Mouse (Mus musculus) stomach, embryonic 15.5 days (tissue): ENCODE data around the gene Tmem11. TPM values are rescaled to one million over a fixed set of nuclear protein-coding genes. Genes with fewer than 3 reads are reported as not detected.

Source experiments
- ATAC-seq: fragments of 200-750 bp; cut with Nextera tagmentation; 2 replicates; pipeline ENCODE4 v1.8.0; 2017; ENCODE audit warnings: low read depth, moderate number of reproducible peaks, moderate TSS enrichment; ENCODE audit not compliant: insufficient read depth, low FRiP score
- H3K27ac ChIP-seq: fragments of 300-500 bp; sonication (generic); 2 replicates; pipeline ENCODE4 v1.5.1; 2015; ENCODE audit warnings: mild to moderate bottlenecking, inconsistent platforms
- H3K27me3 ChIP-seq: fragments of 300-500 bp; sonication (generic); replicated peaks from 2 replicates; pipeline ENCODE4 v1.6.1; 2015; ENCODE audit warnings: inconsistent platforms
- H3K36me3 ChIP-seq: fragments of 300-500 bp; sonication (generic); 2 replicates; pipeline ENCODE4 v1.6.1; 2015; ENCODE audit warnings: inconsistent platforms
- H3K4me1 ChIP-seq: fragments of 300-500 bp; sonication (generic); 2 replicates; pipeline ENCODE4 v1.6.1; 2015; ENCODE audit warnings: inconsistent platforms
- H3K4me2 ChIP-seq: fragments of 300-500 bp; sonication (generic); 2 replicates; pipeline ENCODE4 v1.6.1; 2015; ENCODE audit warnings: mild to moderate bottlenecking, inconsistent platforms
- H3K4me3 ChIP-seq: fragments of 300-500 bp; sonication (generic); replicated peaks from 2 replicates; pipeline ENCODE4 v1.5.1; 2015; ENCODE audit warnings: inconsistent platforms
- H3K9ac ChIP-seq: fragments of 300-500 bp; sonication (generic); 2 replicates; pipeline ENCODE4 v1.6.1; 2015; ENCODE audit warnings: inconsistent platforms
- H3K9me3 ChIP-seq: fragments of 300-500 bp; sonication (generic); 2 replicates; pipeline ENCODE4 v1.6.1; 2016; ENCODE audit warnings: inconsistent platforms
- WGBS: fragments of 180-500 bp; shearing (Covaris S2); methylation state at CpG from one replicate; pipeline ENCODE4 v1.1.7; 2015; 5-methylcytosine and 5-hydroxymethylcytosine counted together
- polyA plus RNA-seq: library from polyadenylated mRNA; unstranded; fragments of >200 nt; fragmentation: Nextera tagmentation; extraction: Ambion mirVana; gene quantifications from 2 replicates; pipeline ENCODE4 v1.2.1, GENCODE M21; 2015

The Tmem11 gene
- polyA plus RNA-seq, 1 experiment from 2014 or later, result 60.8 TPM

- H3K36me3 ChIP-seq, result no peaks in the 10 kb centered on the region
- no peak for ATAC-seq
- H3K9ac ChIP-seq, result no peak overlapping the region
- H3K27ac ChIP-seq, result no peak overlapping the region
- WGBS, result 72% methylated on average over 2 of the region's 2 CpGs
- H3K27me3 ChIP-seq, result no peaks in the 10 kb centered on the region
- no peak overlapping the region for H3K4me3 ChIP-seq
- H3K4me1 ChIP-seq, result no peaks in the 10 kb centered on the region
- H3K9me3 ChIP-seq, result no peaks in the 10 kb centered on the region
- no peak overlapping the region for H3K4me2 ChIP-seq
These were observed 55.3 kb downstream of the Tmem11 start for GRCm38 (mm10) chr11:60823771-60824170.

GRCm38 (mm10) chr11:60816398-60816797, 62.7 kb downstream of the Tmem11 start:
- no peak for ATAC-seq
- H3K9me3 ChIP-seq, result no peaks in the 10 kb centered on the region
- 65% methylated on average over 5 of the region's 5 CpGs for WGBS
- no peaks in the 10 kb centered on the region for H3K36me3 ChIP-seq
- no peak overlapping the region for H3K27ac ChIP-seq
- H3K9ac ChIP-seq, result no peak overlapping the region
- no peaks in the 10 kb centered on the region for H3K27me3 ChIP-seq
- no peak overlapping the region for H3K4me3 ChIP-seq
- no peaks in the 10 kb centered on the region for H3K4me1 ChIP-seq
- H3K4me2 ChIP-seq, result no peak overlapping the region

Other genes starting within 250 kb of the Tmem11 start
- gene Llgl1, start 179.5 kb downstream of the Tmem11 start, polyA plus RNA-seq, result 38.2 and 41.4 TPM in 2 replicates
- 76.8 and 78.9 TPM in 2 replicates for gene Flii, start 152.0 kb downstream of the Tmem11 start, polyA plus RNA-seq
- 9.9 and 11.3 TPM in 2 replicates for gene Mief2, start 150.9 kb downstream of the Tmem11 start, polyA plus RNA-seq
- gene Top3a, start 101.9 kb downstream of the Tmem11 start, polyA plus RNA-seq, result 11.6 and 12.8 TPM in 2 replicates
- 4.5 and 5.2 TPM in 2 replicates for gene Smcr8, start 101.7 kb downstream of the Tmem11 start, polyA plus RNA-seq
- 72.6 and 85.4 TPM in 2 replicates for gene Shmt1, start 67.6 kb downstream of the Tmem11 start, polyA plus RNA-seq
- gene Dhrs7b, start 48.6 kb downstream of the Tmem11 start, polyA plus RNA-seq, result 42.7 and 45.6 TPM in 2 replicates
- gene Natd1, start 35.5 kb upstream of the Tmem11 start, polyA plus RNA-seq, result 12.1 and 15.0 TPM in 2 replicates
- gene Map2k3, start 52.8 kb upstream of the Tmem11 start, polyA plus RNA-seq, result 116 and 121 TPM in 2 replicates
- gene Kcnj12, start 143.3 kb upstream of the Tmem11 start, polyA plus RNA-seq, result 1.7 TPM in 2 replicates
- 2.5 and 3.4 TPM in 2 replicates for gene Tnfrsf13b, start 247.5 kb upstream of the Tmem11 start, polyA plus RNA-seq